Mouse (Mus musculus): ENCODE measurements around the gene Cry1.
A peak's percentile ranks its signal among the peaks of the same experiment; 100 is the strongest.

Gene Cry1

DNA sequence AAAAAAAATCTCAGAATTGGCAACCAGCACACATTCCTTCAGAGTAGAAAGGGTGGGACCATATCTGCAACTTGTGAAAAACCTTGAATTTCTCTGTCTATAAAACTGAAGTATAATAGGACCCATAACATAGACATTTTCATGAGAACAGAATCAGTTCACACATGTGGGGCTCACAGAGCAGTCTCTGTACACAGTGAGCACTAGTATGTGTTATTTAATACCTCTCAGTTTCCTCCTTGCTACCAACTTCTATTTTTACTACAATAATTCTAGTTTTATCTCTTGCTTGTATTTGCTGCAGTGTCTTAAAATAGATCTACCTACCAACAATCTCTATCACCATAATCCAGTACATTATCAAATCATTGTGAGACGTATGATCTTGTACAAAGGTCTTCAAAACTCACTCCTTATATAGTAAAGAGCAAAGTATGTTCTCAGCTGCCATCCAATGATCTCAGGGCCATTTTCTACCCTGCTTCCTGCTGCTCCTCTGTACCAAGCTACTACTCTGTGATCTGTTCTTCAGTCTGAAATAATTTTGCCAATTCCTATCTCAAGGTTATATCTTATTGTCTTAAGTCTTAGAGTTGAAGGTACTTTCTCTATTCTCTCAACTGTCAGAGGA is 24.8 kb downstream of the Cry1 start:
- no peak for DNase-seq

DNA sequence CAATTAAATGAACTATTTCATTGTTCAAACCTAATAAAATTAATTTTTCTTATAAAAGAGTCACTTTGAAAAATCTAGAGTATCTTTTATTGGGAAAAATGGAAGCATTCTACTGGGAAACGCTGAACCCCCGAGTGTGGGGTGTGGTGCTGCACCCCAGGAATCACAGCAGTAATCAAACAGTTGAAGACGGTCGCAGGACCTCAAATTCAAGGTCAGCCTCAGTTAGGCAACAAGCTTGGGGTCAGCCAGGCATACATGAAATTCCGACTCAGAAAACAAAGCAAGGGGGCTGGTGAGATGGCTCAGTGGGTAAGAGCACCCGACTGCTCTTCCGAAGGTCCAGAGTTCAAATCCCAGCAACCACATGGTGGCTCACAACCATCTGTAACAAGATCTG is 27.4 kb downstream of the Cry1 start:
- no peak for DNase-seq

DNA sequence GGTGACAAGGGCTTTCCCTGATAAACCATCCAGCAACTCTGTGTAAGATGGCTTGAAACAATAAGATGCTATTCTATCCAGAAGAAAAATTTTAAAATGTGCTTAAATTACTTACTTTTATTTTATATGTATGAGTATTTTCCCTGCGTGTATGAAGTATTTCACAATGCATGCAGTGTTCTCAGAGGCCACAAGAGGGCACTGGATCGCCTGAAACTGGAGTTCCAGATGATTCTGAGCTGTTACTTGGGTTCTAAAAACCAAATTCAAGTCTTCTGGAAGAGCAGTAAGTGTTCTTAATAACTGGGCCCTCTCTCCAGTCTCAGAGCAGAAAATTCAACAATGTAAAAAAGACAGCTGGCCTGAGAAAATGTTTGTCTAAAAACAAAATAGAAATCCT is 30.7 kb downstream of the Cry1 start:
- DNase-seq, result peak; percentile 69 to 70

DNA sequence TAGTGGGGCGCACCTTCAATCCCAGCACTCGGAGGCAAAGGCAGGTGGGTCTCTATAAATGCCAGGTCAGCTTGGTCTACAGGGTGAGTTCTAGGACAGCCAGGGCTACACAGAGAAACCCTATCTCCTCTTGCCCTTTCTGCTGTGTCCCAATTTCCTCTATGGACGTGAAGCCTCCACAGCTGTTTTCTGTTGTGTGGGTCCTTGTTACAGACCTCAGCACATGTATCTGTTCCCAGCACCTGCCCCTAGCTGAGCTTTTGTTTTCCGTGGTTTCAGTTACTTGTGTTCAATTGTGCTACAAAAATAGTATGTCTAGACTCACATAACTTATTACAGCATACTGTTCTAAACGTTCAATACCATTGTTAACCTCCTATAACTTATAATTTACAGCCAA is 35.6 kb downstream of the Cry1 start:
- DNase-seq, result no peak

DNA sequence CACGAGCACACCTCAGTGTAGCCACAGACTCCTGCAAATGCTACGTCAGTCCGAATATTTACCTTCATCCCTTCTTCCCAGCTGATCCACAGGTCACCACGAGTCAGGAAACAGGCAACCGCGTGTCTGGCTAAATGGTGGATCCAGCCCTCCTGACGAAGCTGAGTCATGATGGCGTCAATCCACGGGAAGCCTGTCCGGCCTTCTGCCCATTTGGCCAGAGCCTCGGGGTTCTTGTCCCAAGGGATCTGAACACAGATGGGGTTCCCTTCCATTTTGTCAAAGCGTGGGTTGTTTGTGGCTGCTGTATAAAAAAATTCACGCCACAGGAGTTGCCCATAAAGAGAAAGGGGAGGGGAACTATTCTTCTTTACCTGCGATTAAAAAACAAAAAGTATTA is 38.6 kb downstream of the Cry1 start:
- no peak for DNase-seq

DNA sequence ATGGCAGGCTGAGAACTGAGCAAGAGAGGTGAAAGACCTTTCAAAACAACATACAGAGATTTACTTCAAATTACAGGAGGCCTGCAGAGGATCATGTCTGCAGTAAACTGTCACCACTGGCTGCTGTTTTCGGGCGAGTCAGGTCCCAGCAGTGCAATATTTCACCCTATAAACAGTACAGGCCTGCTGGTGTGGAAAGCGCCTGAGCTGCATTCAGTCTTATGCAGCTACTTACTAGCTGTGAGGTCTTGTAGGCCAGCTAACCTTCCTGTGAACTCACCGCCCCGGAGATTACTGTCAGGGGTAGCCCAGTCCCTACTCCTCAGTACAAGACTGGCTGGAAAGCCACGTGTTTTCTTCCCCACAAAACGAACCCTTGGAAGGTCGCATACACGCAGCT is 43.4 kb downstream of the Cry1 start:
- DNase-seq, result no peak

DNA sequence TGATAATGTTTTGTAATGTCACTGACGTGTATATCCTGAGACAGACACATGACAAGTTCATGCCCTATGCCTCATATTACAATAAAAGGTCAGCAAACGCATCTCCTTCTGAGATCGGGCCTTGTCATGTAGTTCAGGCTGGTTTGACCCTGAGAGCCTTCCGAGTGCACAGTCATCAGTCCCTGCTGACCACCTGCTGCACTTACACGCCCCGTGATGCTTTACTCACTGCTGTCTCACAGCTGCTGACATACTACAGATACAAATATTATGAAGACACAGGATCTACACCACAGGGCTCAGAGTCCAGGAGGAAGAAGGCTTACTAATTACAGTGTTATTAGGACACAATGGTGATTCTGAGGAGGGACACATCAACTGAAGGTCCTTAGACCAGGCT is 48.3 kb downstream of the Cry1 start:
- DNase-seq, result no peak

DNA sequence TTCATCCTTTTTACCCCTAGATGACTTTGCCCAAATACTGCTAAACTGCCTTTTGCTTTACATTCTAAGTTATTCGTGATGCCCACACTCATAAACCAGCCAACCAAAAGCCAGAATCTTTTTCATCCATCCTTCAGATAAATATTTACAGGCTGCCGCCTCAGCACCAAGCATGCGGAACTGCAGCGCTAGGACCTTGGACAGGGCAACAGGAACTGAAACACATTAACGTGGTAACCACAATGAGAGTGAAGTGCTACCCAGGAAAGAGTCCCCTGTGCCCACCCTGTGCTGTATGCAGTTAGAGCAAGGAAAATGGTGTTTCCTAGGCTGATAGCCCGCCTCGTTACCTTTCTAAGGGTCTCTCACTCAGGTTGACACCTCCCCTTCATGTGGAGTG is 56.4 kb downstream of the Cry1 start:
- DNase-seq, result peak; percentile 77 to 79

DNA sequence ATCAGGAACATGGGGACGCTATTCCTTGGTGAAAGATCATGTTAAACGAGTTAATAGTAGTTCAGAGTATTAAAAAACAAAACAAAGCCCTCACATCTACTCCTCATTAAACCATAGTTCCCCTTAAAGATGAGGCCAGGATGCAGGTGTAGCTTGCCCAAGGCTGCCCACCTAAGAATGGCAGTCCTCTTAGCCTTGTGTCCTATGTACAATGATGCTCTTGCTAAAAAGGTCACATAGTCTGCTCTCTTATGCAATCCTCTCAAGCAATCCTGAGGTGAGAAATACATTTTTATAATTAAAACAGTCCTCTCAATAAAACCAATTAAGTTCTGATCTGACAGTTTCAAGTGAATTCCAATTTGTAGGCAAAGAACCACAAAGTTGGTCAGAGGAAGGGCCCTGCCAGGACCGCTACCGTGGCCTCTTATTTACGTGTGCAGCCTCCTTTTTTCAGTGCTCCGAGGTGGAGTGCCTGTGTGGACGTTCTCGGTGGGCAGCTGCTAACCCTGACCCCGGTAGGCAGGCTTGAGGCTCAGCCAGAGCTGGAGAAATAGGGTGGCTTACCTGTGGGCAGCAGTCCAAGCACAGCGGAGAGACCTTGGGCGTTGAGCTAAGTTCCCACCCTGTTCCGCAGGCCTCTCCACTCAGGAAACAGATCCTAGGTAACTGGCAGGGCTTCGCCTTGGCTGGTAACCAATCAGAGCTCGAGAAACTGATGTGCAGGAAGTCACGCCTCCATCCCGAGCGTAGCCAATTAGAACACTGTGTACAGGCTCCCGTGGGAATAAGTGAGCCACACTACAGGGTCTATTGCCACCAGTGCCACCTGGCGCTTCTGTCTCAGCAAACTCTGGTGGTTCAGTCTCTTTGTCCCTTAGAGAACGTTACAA is 57.2 kb downstream of the Cry1 start, which contains the start of gene Mterf2:
Gene Mterf2, minus strand, starts transcription at position 633 of the 893 bp plus-strand sequence.
- peak; percentile 89 to 92 for DNase-seq

DNA sequence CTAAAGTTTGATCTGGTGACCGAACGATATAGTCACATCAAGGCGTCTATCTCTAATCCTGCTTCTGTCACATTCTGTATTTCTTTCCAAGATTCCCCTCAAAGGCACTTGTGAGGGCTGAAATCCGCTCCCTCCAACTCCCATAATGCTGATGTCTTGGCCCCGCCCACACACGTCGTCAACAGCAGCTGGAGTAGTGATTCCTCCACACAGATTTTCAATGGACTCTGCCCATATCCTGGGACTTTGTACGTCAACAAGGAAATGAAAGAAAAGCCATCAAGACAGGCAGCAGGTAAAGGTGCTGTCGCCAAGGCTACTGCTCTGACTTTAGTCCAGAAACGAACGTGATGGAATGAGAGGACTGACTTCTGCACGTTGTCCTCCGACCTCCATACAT is 59.7 kb downstream of the Cry1 start:
- DNase-seq, result no peak

DNA sequence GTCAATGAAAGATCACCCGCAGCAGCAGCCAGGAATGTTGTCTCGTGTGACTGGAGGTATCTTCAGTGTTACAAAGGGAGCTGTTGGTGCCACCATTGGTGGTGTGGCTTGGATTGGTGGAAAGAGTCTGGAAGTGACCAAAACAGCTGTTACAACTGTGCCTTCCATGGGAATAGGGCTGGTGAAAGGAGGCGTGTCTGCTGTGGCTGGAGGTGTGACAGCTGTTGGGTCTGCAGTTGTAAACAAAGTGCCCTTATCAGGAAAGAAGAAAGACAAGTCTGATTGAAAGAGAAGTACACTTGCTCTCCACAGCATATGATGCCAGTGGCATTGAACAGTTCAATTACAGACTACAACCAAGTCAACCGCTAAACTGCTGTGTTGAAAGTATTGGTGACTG is 70.5 kb downstream of the Cry1 start:
- DNase-seq, result no peak

DNA sequence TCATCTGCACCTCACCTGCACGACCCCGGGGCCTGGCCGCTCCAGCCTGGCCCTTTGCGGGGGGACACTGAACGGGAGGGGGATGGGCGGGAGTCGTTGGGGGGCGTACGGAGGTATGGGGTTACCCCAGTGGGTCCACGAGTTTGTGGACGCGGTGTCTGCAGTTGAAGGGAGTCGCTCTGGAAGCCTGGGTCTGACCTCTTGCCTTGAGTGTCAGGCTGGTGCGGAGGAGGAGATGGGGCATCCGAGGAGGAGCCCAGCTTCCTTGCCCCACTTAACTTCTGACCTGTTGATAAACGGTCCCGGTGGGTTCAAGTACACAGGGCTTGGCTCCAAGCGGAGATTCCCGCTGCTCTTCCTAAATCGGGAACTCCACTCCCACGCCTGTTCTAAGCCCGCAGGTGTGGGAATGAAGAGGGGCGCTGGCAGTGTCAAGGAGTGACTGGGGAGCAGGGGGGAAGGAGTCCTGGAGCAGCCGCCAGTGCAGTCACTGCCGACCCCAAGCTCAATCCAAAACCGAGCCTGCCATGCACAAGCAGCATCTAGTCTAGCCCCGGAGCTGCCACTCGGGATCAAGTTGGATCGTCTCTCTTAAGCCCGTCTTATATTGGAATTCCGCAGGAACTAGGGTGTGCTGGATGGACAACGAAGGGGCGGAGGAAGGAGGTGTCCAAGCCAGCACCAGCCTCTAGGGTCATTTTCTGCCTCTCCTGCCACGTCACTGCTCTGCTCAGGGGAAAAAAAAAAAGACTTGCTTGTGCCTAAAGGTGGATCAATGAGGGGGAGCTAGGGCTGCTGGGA is 81.6 kb downstream of the Cry1 start:
- DNase-seq, result peak; percentile 20 to 39

DNA sequence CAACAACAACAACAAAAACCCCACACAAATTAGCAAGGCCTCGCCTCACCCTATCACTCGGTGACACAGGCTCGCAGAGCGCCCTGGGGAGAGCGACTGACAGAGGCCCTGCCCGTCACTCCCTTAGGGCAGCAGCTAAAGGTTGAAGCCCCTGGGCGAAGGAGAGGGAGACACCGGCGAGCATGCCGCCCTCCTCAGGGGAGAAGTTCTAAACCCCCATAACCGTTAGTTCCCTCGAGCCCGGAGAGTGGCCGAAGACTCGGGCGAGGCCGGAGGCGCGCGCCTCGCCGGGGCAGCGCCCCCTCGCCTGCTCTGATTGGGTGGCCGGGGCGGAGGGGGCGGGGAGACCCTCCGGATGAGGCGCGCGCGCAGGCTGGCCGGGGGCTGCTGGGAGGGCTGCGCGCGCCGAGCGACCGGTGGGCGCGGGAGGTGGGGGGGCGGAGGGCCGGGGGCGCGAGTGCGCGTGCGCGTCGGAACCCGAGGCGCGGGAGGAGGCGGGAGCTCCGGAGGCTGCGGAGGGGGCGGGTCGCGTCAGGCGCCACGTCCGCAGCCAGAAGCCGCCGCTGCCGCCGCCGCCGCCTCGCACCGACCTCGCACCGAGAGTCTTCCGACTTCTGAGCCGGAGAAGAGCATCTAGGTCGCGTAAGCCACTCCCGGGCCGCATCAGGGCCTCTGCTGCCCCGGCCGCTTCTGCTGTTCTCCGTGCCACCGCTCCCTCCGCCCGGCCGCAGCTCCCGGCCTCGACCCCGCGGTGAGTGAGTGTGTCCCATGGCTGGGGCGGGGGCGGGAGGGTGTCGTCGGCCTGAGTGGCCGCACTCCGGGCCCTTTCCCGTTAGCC is 82.4 kb downstream of the Cry1 start, which contains the start of the genes Fhl4 and Tmem263:
Gene Fhl4, minus strand, starts transcription at position 249 of the 838 bp plus-strand sequence.
Gene Tmem263, plus strand, starts transcription at position 381 of the 838 bp plus-strand sequence.
- DNase-seq, result peak; percentile 74 to 79

DNA sequence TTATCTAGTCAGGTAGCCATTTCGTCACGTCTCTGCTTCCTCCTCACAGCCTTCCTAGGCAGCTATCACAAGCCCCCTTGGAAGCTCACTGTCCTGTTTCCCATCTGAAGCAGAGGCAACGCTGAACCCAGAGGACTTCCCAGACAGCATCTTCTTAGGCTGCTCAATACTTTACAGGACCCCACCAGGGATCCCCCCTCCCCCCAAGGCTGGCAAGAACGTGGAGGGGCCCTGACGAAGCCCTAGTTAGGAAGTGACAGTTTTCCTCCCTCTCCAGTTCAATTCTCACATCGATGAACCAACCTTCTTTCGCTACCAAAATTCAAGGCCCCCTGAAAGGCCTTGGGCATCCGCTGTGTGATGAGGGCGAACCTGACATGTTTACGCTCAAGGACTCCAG is 83.0 kb downstream of the Cry1 start:
- DNase-seq, result no peak
